Mouse (Mus musculus) stomach, postnatal 0 days (tissue): ENCODE measurements around the gene Mapk8ip1.

ENCODE experiments used
- CTCF ChIP-seq: IDR thresholded peaks from 2 replicates; pipeline ENCODE4 v1.5.1; 2016; ENCODE audit warnings: antibody characterized with exemption, low read depth, mild to moderate bottlenecking, moderate library complexity
- EP300 ChIP-seq: optimal IDR thresholded peaks from 2 replicates; pipeline ENCODE3; 2016; ENCODE audit warnings: antibody characterized with exemption

- TF ChIP-seq CTCF (no peak), EP300 (no peak)
These were observed 24.8 kb downstream of the Mapk8ip1 start for GRCm38 (mm10) chr2:92376300-92376699.
